Mouse (Mus musculus): Measurements from ENCODE around the gene Itgb6. TPM values are rescaled to one million over a fixed set of nuclear protein-coding genes. Genes with fewer than 3 reads are reported as not detected.

The Itgb6 gene
- polyA plus RNA-seq, 1 experiment from 2014 or later, result 8.6 TPM

- no peak for ATAC-seq (ENCODE audit: low FRiP score, low TSS enrichment)
- Histone ChIP-seq H3K27ac (replicated peaks) (no peak overlapping the region), H3K9ac (ENCODE audit: low read length) (no peak overlapping the region), H3K4me3 (ENCODE audit: low read depth, low read length) (no peak overlapping the region), H3K36me3 (ENCODE audit: control insufficient read depth, insufficient read depth, low read length) (no peaks in the 10 kb centered on the region), H3K9me3 (ENCODE audit: control insufficient read depth, low read length) (no peaks in the 10 kb centered on the region), H3K4me1 (replicated peaks; ENCODE audit: control insufficient read depth, insufficient read depth) (0 out of 2 replicates have a peak, but pooled peaks cover 2% of the 10 kb centered on the region), H3K27me3 (ENCODE audit: control insufficient read depth, insufficient read depth, low read length) (no peaks in the 10 kb centered on the region), H3K4me2 (replicated peaks; ENCODE audit: low read depth) (no peak overlapping the region)
- TF ChIP-seq CTCF (IDR thresholded peaks at IDR 0.05; ENCODE audit: low read depth) (no peak), EP300 (optimal IDR thresholded peaks at IDR 0.05) (no peak)
- no peak for DNase-seq (ENCODE audit: low spot score)
- WGBS, result 90% methylated on average over 1 of the region's 1 CpGs
Measured at GRCm38 (mm10) chr2:60688150-60688549, 34.3 kb downstream of the Itgb6 start.

- Histone ChIP-seq H3K4me1 (replicated peaks; ENCODE audit: control insufficient read depth, insufficient read depth) (0 out of 2 replicates have a peak, but pooled peaks cover 2% of the 10 kb centered on the region), H3K9ac (ENCODE audit: low read length) (no peak overlapping the region), H3K27ac (replicated peaks) (no peak overlapping the region), H3K27me3 (ENCODE audit: control insufficient read depth, insufficient read depth, low read length) (no peaks in the 10 kb centered on the region), H3K36me3 (ENCODE audit: control insufficient read depth, insufficient read depth, low read length) (no peaks in the 10 kb centered on the region), H3K4me2 (replicated peaks; ENCODE audit: low read depth) (no peak overlapping the region), H3K9me3 (ENCODE audit: control insufficient read depth, low read length) (no peaks in the 10 kb centered on the region), H3K4me3 (ENCODE audit: low read depth, low read length) (no peak overlapping the region)
- TF ChIP-seq EP300 (optimal IDR thresholded peaks at IDR 0.05) (no peak), CTCF (IDR thresholded peaks at IDR 0.05; ENCODE audit: low read depth) (no peak)
- ATAC-seq (ENCODE audit: low FRiP score, low TSS enrichment) (no peak), DNase-seq (ENCODE audit: low spot score) (no peak)
Measured at GRCm38 (mm10) chr2:60685973-60686372, 36.5 kb downstream of the Itgb6 start.

GRCm38 (mm10) chr2:60684168-60684567, 38.3 kb downstream of the Itgb6 start:
- no peak for ATAC-seq (ENCODE audit: low FRiP score, low TSS enrichment)
- no peaks in the 10 kb centered on the region for H3K27me3 ChIP-seq (ENCODE audit: control insufficient read depth, insufficient read depth, low read length)
- no peak overlapping the region for H3K9ac ChIP-seq (ENCODE audit: low read length)
- 0 out of 2 replicates have a peak, but pooled peaks cover 1% of the 10 kb centered on the region for H3K4me1 ChIP-seq (replicated peaks; ENCODE audit: control insufficient read depth, insufficient read depth)
- H3K4me3 ChIP-seq (ENCODE audit: low read depth, low read length), result no peak overlapping the region
- 34% methylated on average over 3 of the region's 3 CpGs for WGBS
- H3K4me2 ChIP-seq (replicated peaks; ENCODE audit: low read depth), result no peak overlapping the region
- H3K9me3 ChIP-seq (ENCODE audit: control insufficient read depth, low read length), result no peaks in the 10 kb centered on the region
- no peak overlapping the region for H3K27ac ChIP-seq (replicated peaks)
- TF ChIP-seq EP300 (optimal IDR thresholded peaks at IDR 0.05) (no peak), CTCF (IDR thresholded peaks at IDR 0.05; ENCODE audit: low read depth) (no peak)
- DNase-seq (ENCODE audit: low spot score), result no peak
- H3K36me3 ChIP-seq (ENCODE audit: control insufficient read depth, insufficient read depth, low read length), result no peaks in the 10 kb centered on the region

DNA sequence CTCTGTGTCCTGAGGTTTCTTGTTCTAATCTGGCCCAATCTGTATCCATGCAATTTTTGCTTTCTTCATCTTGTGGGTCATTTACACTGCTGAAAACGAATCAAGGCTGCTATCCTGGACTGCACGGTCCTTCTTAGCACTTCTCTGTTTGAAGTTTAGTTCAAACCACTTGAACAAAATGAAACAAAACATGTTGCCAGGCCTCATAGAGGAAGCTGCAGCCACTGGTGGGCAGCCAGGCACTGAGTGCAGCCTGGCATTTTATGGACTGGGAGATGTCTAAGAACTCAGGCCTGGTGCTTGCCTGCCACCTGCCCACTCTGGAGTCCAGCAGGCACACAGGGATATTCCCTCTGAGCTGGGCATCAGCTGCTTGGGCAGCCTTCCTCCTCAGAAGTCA, 39.9 kb downstream of the Itgb6 start:
- no peaks in the 10 kb centered on the region for H3K36me3 ChIP-seq (ENCODE audit: control insufficient read depth, insufficient read depth, low read length)
- no peak overlapping the region for H3K4me2 ChIP-seq (replicated peaks; ENCODE audit: low read depth)
- H3K9ac ChIP-seq (ENCODE audit: low read length), result no peak overlapping the region
- no peak for TF ChIP-seq CTCF (IDR thresholded peaks at IDR 0.05; ENCODE audit: low read depth)
- TF ChIP-seq EP300 (optimal IDR thresholded peaks at IDR 0.05), result no peak
- H3K4me1 ChIP-seq (replicated peaks; ENCODE audit: control insufficient read depth, insufficient read depth), result no peaks in the 10 kb centered on the region
- no peak for ATAC-seq (ENCODE audit: low FRiP score, low TSS enrichment)
- no peaks in the 10 kb centered on the region for H3K9me3 ChIP-seq (ENCODE audit: control insufficient read depth, low read length)
- 78% methylated on average over 2 of the region's 2 CpGs for WGBS
- peak; percentile 7 for DNase-seq (ENCODE audit: low spot score)
- no peak overlapping the region for H3K27ac ChIP-seq (replicated peaks)
- H3K27me3 ChIP-seq (ENCODE audit: control insufficient read depth, insufficient read depth, low read length), result no peaks in the 10 kb centered on the region
- no peak overlapping the region for H3K4me3 ChIP-seq (ENCODE audit: low read depth, low read length)

DNA sequence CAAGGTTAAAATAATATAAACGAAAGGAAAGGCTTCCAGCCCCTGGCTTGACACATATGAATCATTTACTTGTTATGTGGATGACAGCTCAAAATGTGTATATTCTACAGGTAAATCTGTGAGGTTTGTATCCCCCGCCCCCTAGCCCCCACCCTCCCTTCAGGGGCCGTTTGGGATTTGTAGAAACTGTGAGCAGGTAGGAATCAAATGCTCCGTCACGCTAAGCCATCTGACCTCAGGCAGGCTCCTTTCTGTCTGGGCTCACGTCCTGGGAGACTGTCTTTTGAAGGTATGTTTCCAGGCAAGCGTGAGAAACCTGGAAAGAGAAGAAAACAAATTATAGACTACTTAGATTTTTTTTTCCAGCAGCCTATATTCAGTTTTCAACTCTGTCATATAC, 48.0 kb downstream of the Itgb6 start:
- DNase-seq (ENCODE audit: low spot score), result peak; percentile 10
- no peak overlapping the region for H3K4me3 ChIP-seq (ENCODE audit: low read depth, low read length)
- no peaks in the 10 kb centered on the region for H3K9me3 ChIP-seq (ENCODE audit: control insufficient read depth, low read length)
- H3K27ac ChIP-seq (replicated peaks), result no peak overlapping the region
- WGBS, result 44% methylated on average over 7 of the region's 7 CpGs
- H3K4me2 ChIP-seq (replicated peaks; ENCODE audit: low read depth), result no peak overlapping the region
- TF ChIP-seq EP300 (optimal IDR thresholded peaks at IDR 0.05), result no peak
- H3K36me3 ChIP-seq (ENCODE audit: control insufficient read depth, insufficient read depth, low read length), result no peaks in the 10 kb centered on the region
- H3K4me1 ChIP-seq (replicated peaks; ENCODE audit: control insufficient read depth, insufficient read depth), result no peaks in the 10 kb centered on the region
- no peaks in the 10 kb centered on the region for H3K27me3 ChIP-seq (ENCODE audit: control insufficient read depth, insufficient read depth, low read length)
- H3K9ac ChIP-seq (ENCODE audit: low read length), result no peak overlapping the region
- no peak for ATAC-seq (ENCODE audit: low FRiP score, low TSS enrichment)

DNA sequence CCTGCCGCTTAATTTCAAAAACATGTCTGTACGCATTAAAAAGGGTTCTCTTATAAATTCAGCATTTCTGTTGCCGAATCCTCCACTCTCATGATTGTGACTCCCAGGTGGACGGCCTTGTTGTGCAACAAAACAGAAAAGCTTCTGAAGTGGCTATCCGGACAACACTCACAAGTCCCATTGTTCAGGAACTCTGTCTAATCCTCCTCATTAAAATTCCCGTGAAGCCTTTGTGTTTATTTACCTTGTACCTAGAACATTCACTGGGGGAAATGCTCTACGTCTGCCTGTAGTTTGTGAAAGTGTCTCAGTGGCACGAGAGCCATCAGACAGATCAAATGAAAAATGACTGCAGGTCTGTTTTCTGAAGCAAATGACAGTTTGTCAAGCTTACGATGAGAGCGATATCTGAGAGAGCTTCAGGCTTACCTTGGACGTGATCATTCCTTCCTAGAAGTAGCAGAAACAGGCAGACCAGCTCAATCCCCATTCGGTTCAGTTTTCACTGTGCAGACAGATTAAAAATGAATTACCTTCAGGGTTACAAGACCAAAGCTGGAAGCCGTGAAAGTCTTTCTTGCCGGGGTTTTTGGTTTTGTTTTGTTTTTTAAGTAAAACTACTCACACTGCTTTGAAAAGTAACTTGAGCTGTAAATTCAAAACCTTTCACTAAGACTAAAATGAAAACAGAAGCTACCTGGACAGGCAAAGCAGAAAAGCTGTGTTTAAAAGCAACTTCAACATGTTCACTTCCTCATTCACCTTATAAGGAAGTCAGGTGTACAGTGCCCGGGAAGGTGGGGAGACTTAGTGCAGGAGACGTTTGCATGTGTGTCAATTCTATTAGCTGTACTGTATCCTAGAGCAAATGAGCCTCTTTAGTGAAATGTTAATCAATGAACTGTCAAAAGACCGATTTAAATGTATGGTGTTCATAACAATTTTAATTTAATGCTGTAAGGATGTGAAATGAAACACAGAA, 49.2 kb downstream of the Itgb6 start:
- H3K36me3 ChIP-seq (ENCODE audit: control insufficient read depth, insufficient read depth, low read length), result no peaks in the 10 kb centered on the region
- DNase-seq (ENCODE audit: low spot score) (peak; percentile 49), ATAC-seq (ENCODE audit: low FRiP score, low TSS enrichment) (peak; percentile 75)
- H3K27me3 ChIP-seq (ENCODE audit: control insufficient read depth, insufficient read depth, low read length), result no peaks in the 10 kb centered on the region
- TF ChIP-seq EP300 (optimal IDR thresholded peaks at IDR 0.05) (no peak), CTCF (IDR thresholded peaks at IDR 0.05; ENCODE audit: low read depth) (no peak)
- peak overlapping the region; percentile 51 for H3K9ac ChIP-seq (ENCODE audit: low read length)
- no peaks in the 10 kb centered on the region for H3K4me1 ChIP-seq (replicated peaks; ENCODE audit: control insufficient read depth, insufficient read depth)
- peak overlapping the region; percentile 82 for H3K27ac ChIP-seq (replicated peaks)
- WGBS, result 31% methylated on average over 17 of the region's 17 CpGs
- H3K4me3 ChIP-seq (ENCODE audit: low read depth, low read length), result peak overlapping the region; percentile 32
- no peaks in the 10 kb centered on the region for H3K9me3 ChIP-seq (ENCODE audit: control insufficient read depth, low read length)
- peak overlapping the region; percentile 50 for H3K4me2 ChIP-seq (replicated peaks; ENCODE audit: low read depth)
